Comparison of ENCODE assay signal across 8 mouse cellular contexts in genomic region chr10:80265149-80265486, GRCm38 (mm10). TPM values are rescaled to one million over a fixed set of nuclear protein-coding genes. Genes with fewer than 3 reads are reported as not detected.
DNase-seq lines count a peak whose midpoint lies in the region; ATAC-seq and TF ChIP-seq lines count a peak whose summit lies in the region.

No protein-coding gene starts in this region.

- H3K9ac ChIP-seq in neural tube, embryonic 11.5 days (ENCODE audit: low read length), result peak overlapping the region; percentile 95
- peak overlapping the region; percentile 97 for H3K9ac ChIP-seq in liver, embryonic 11.5 days (ENCODE audit: low read depth, low read length)
- peak overlapping the region; percentile 85 for H3K9ac ChIP-seq in stomach, postnatal 0 days (ENCODE audit: low read length)

- H3K9me3 ChIP-seq in neural tube, embryonic 11.5 days (ENCODE audit: control insufficient read depth, low read length), result no peaks in the 10 kb centered on the region
- no peaks in the 10 kb centered on the region for H3K9me3 ChIP-seq in liver, embryonic 11.5 days (ENCODE audit: control insufficient read depth, low read length)
- H3K9me3 ChIP-seq in stomach, postnatal 0 days (ENCODE audit: control insufficient read depth, low read length), result no peaks in the 10 kb centered on the region

- peaks cover 18% of the 10 kb centered on the region for H3K4me1 ChIP-seq in cerebellum, adult 2 months (ENCODE audit: control insufficient read depth, insufficient read depth, low read length)
- peaks cover 27% of the 10 kb centered on the region for H3K4me1 ChIP-seq in neural tube, embryonic 11.5 days (ENCODE audit: control insufficient read depth, insufficient read depth, low read length)
- H3K4me1 ChIP-seq in liver, embryonic 11.5 days (replicated peaks; ENCODE audit: control insufficient read depth, insufficient read depth, low read length), result peaks cover 59% of the 10 kb centered on the region
- peaks cover 8% of the 10 kb centered on the region; the same call in 1 of the 2 replicates for H3K4me1 ChIP-seq in stomach, postnatal 0 days (replicated peaks; ENCODE audit: control insufficient read depth, insufficient read depth)

- no peak for TF ChIP-seq CTCF in cerebellum, adult 2 months (IDR thresholded peaks at IDR 0.05; ENCODE audit: borderline replicate concordance, insufficient read depth, low read depth, low read length)
- TF ChIP-seq CTCF in stomach, postnatal 0 days (IDR thresholded peaks at IDR 0.05; ENCODE audit: low read depth), result no peak

- no peaks in the 10 kb centered on the region for H3K36me3 ChIP-seq in neural tube, embryonic 11.5 days (ENCODE audit: control insufficient read depth, insufficient read depth, low read length)
- H3K36me3 ChIP-seq in liver, embryonic 11.5 days (ENCODE audit: control insufficient read depth, insufficient read depth, low read length), result peaks cover 8% of the 10 kb centered on the region
- H3K36me3 ChIP-seq in stomach, postnatal 0 days (ENCODE audit: control insufficient read depth, insufficient read depth, low read length), result no peaks in the 10 kb centered on the region

- no peaks in the 10 kb centered on the region for H3K27me3 ChIP-seq in cerebellum, adult 2 months (ENCODE audit: control insufficient read depth, insufficient read depth, low read length)
- H3K27me3 ChIP-seq in neural tube, embryonic 11.5 days (ENCODE audit: control insufficient read depth, insufficient read depth, low read length), result no peaks in the 10 kb centered on the region
- H3K27me3 ChIP-seq in liver, embryonic 11.5 days (replicated peaks; ENCODE audit: control insufficient read depth, insufficient read depth, low read length), result no peaks in the 10 kb centered on the region
- no peaks in the 10 kb centered on the region for H3K27me3 ChIP-seq in stomach, postnatal 0 days (ENCODE audit: control insufficient read depth, insufficient read depth, low read length)

- TF ChIP-seq EP300 in stomach, postnatal 0 days (optimal IDR thresholded peaks at IDR 0.05), result no peak

- H3K4me2 ChIP-seq in neural tube, embryonic 11.5 days (ENCODE audit: low read depth), result peak overlapping the region; percentile 78
- H3K4me2 ChIP-seq in liver, embryonic 11.5 days, result peak overlapping the region; percentile 96
- H3K4me2 ChIP-seq in stomach, postnatal 0 days (replicated peaks; ENCODE audit: low read depth), result peak overlapping the region; percentile 70

- ATAC-seq in neural tube, embryonic 11.5 days (ENCODE audit: insufficient read depth, low FRiP score, low TSS enrichment), result peak; percentile 7; the same call in 1 of the 2 replicates
- ATAC-seq in liver, embryonic 11.5 days (replicated peaks; ENCODE audit: low FRiP score), result no peak
- ATAC-seq in stomach, postnatal 0 days (ENCODE audit: low FRiP score, low TSS enrichment), result no peak

- DNase-seq in cerebellum, adult 2 months, result no peak
- DNase-seq in cerebellum, adult 8-10 months, result no peak
- no peak for DNase-seq in neural tube, embryonic 11.5 days (ENCODE audit: low spot score)
- DNase-seq in neural tube, embryonic 10.5 days (ENCODE audit: extremely low spot score, low spot score), result no peak
- DNase-seq in liver, embryonic 11.5 days (ENCODE audit: low spot score), result no peak
- DNase-seq in stomach, postnatal 0 days (ENCODE audit: low spot score), result no peak
- no peak for DNase-seq in urinary bladder, postnatal 10 days (ENCODE audit: low spot score)
- DNase-seq in ovary, postnatal 14 days (ENCODE audit: low spot score), result no peak

- no peak for TF ChIP-seq POLR2A in cerebellum, adult 2 months (IDR thresholded peaks at IDR 0.05; ENCODE audit: borderline replicate concordance, insufficient read depth, low read length)

- H3K27ac ChIP-seq in cerebellum, adult 2 months (ENCODE audit: insufficient read depth, low read length), result peak overlapping the region; percentile 80
- peak overlapping the region; percentile 34; the same call in 1 of the 2 replicates for H3K27ac ChIP-seq in neural tube, embryonic 11.5 days (ENCODE audit: low read depth, low read length)
- peak overlapping the region; percentile 65 for H3K27ac ChIP-seq in liver, embryonic 11.5 days (ENCODE audit: low read depth, low read length)
- H3K27ac ChIP-seq in stomach, postnatal 0 days (replicated peaks), result peak overlapping the region; percentile 87

- H3K4me3 ChIP-seq in cerebellum, adult 2 months (replicated peaks; ENCODE audit: insufficient read depth, low read depth, low read length), result peak overlapping the region; percentile 82
- H3K4me3 ChIP-seq in neural tube, embryonic 11.5 days (ENCODE audit: low read depth, low read length), result peak overlapping the region; percentile 91
- peak overlapping the region; percentile 92 for H3K4me3 ChIP-seq in liver, embryonic 11.5 days (ENCODE audit: low read depth, low read length)
- peak overlapping the region; percentile 74 for H3K4me3 ChIP-seq in stomach, postnatal 0 days (ENCODE audit: low read depth, low read length)

- under 1% methylated on average over 18 of the region's 18 CpGs for WGBS in cerebellum, adult 2 months
- WGBS in neural tube, embryonic 11.5 days, result under 1% methylated on average over 18 of the region's 18 CpGs
- WGBS in liver, embryonic 11.5 days, result 1% methylated on average over 18 of the region's 18 CpGs
- WGBS in stomach, postnatal 0 days, result under 1% methylated on average over 18 of the region's 18 CpGs

RNA-seq across cellular contexts. Expression of gene Dazap1, which starts 3.8 kb away (rescaled TPM):
- 90.2 and 92.7 TPM in 2 replicates for polyA plus RNA-seq in cerebellum, adult 2 months (2012; rRNA removed)
- 49.8 and 51.9 TPM in 2 replicates for polyA plus RNA-seq in neural tube, embryonic 11.5 days (2014; fragmentation: Nextera tagmentation; extraction: Ambion mirVana)
- polyA plus RNA-seq in liver, embryonic 11.5 days (2014; fragmentation: Nextera tagmentation; extraction: Ambion mirVana), result 49.2 and 55.0 TPM in 2 replicates
- 27.4 and 28.4 TPM in 2 replicates for polyA plus RNA-seq in stomach, postnatal 0 days (2015; fragmentation: Nextera tagmentation; extraction: Ambion mirVana)

RNA-seq across cellular contexts. Expression of gene Gamt, which starts 4.3 kb away (rescaled TPM):
- 52.9 and 54.5 TPM in 2 replicates for polyA plus RNA-seq in cerebellum, adult 2 months (2012; rRNA removed)
- polyA plus RNA-seq in neural tube, embryonic 11.5 days (2014; fragmentation: Nextera tagmentation; extraction: Ambion mirVana), result 35.1 and 37.7 TPM in 2 replicates
- polyA plus RNA-seq in liver, embryonic 11.5 days (2014; fragmentation: Nextera tagmentation; extraction: Ambion mirVana), result 49.0 and 49.7 TPM in 2 replicates
- 16.3 and 17.4 TPM in 2 replicates for polyA plus RNA-seq in stomach, postnatal 0 days (2015; fragmentation: Nextera tagmentation; extraction: Ambion mirVana)

RNA-seq across cellular contexts. Expression of gene Ndufs7, which starts 16.2 kb away (rescaled TPM):
- 668 and 680 TPM in 2 replicates for polyA plus RNA-seq in cerebellum, adult 2 months (2012; rRNA removed)
- polyA plus RNA-seq in neural tube, embryonic 11.5 days (2014; fragmentation: Nextera tagmentation; extraction: Ambion mirVana), result 247 and 261 TPM in 2 replicates
- polyA plus RNA-seq in liver, embryonic 11.5 days (2014; fragmentation: Nextera tagmentation; extraction: Ambion mirVana), result 401 and 427 TPM in 2 replicates
- polyA plus RNA-seq in stomach, postnatal 0 days (2015; fragmentation: Nextera tagmentation; extraction: Ambion mirVana), result 400 and 403 TPM in 2 replicates

RNA-seq across cellular contexts. Expression of gene Rps15, which starts 27.1 kb away (rescaled TPM):
- polyA plus RNA-seq in cerebellum, adult 2 months (2012; rRNA removed), result 1,303 and 1,454 TPM in 2 replicates
- polyA plus RNA-seq in neural tube, embryonic 11.5 days (2014; fragmentation: Nextera tagmentation; extraction: Ambion mirVana), result 857 and 860 TPM in 2 replicates
- 1,270 and 1,408 TPM in 2 replicates for polyA plus RNA-seq in liver, embryonic 11.5 days (2014; fragmentation: Nextera tagmentation; extraction: Ambion mirVana)
- 766 and 821 TPM in 2 replicates for polyA plus RNA-seq in stomach, postnatal 0 days (2015; fragmentation: Nextera tagmentation; extraction: Ambion mirVana)

RNA-seq across cellular contexts. Expression of gene Apc2, which starts 30.7 kb away (rescaled TPM):
- 67.1 and 69.1 TPM in 2 replicates for polyA plus RNA-seq in cerebellum, adult 2 months (2012; rRNA removed)
- polyA plus RNA-seq in neural tube, embryonic 11.5 days (2014; fragmentation: Nextera tagmentation; extraction: Ambion mirVana), result 81.4 and 81.7 TPM in 2 replicates
- 0.30 and 0.45 TPM in 2 replicates for polyA plus RNA-seq in liver, embryonic 11.5 days (2014; fragmentation: Nextera tagmentation; extraction: Ambion mirVana)
- 1.2 and 1.3 TPM in 2 replicates for polyA plus RNA-seq in stomach, postnatal 0 days (2015; fragmentation: Nextera tagmentation; extraction: Ambion mirVana)

Comparison
In these comparisons a context has a peak if more than half of its experiments do, and no peak if none do; other contexts are left out.
1. H3K27ac ChIP-seq: peak in every context shown above with its lines; median percentile 87 in stomach, postnatal 0 days; 80 in cerebellum, adult 2 months; 65 in liver, embryonic 11.5 days; 34 in neural tube, embryonic 11.5 days.